Mouse (Mus musculus): Measurements from ENCODE around the gene Tcp11l2.

Tcp11l2 gene

GRCm38 (mm10) chr10:84556120-84556519 is 20.3 kb upstream of the Tcp11l2 start:
- DNase-seq (ENCODE audit: low read depth, low spot score) = no peak

GRCm38 (mm10) chr10:84558511-84558910 is 17.9 kb upstream of the Tcp11l2 start:
- DNase-seq (ENCODE audit: low read depth, low spot score) = no peak

GRCm38 (mm10) chr10:84559986-84560385 is 16.4 kb upstream of the Tcp11l2 start:
- DNase-seq (ENCODE audit: low read depth, low spot score) = no peak

- DNase-seq (ENCODE audit: low read depth, low spot score) = no peak
These were observed 14.3 kb upstream of the Tcp11l2 start for GRCm38 (mm10) chr10:84562121-84562520.

- no peak for DNase-seq (ENCODE audit: low read depth, low spot score)
These were observed 13.6 kb upstream of the Tcp11l2 start for GRCm38 (mm10) chr10:84562567-84563554.

GRCm38 (mm10) chr10:84564427-84564826 is 12.0 kb upstream of the Tcp11l2 start:
- no peak for DNase-seq (ENCODE audit: low read depth, low spot score)

- no peak for DNase-seq (ENCODE audit: low read depth, low spot score)
These were observed 5.3 kb upstream of the Tcp11l2 start for GRCm38 (mm10) chr10:84571052-84571639.

- no peak for DNase-seq (ENCODE audit: low read depth, low spot score)
These were observed 2.6 kb upstream of the Tcp11l2 start for GRCm38 (mm10) chr10:84573671-84574420.

- no peak for DNase-seq (ENCODE audit: low read depth, low spot score)
These were observed 414 bp upstream of the Tcp11l2 start for GRCm38 (mm10) chr10:84576029-84576394.

GRCm38 (mm10) chr10:84577071-84577727 is 773 bp downstream of the Tcp11l2 start:
- peak; percentile 60 for DNase-seq (ENCODE audit: low read depth, low spot score)

- no peak for DNase-seq (ENCODE audit: low read depth, low spot score)
These were observed 2.3 kb downstream of the Tcp11l2 start for GRCm38 (mm10) chr10:84578738-84579137.

- no peak for DNase-seq (ENCODE audit: low read depth, low spot score)
These were observed 3.1 kb downstream of the Tcp11l2 start for GRCm38 (mm10) chr10:84579527-84579926.

- no peak for DNase-seq (ENCODE audit: low read depth, low spot score)
These were observed 4.8 kb downstream of the Tcp11l2 start for GRCm38 (mm10) chr10:84581191-84581590.

GRCm38 (mm10) chr10:84582236-84582635 is 5.8 kb downstream of the Tcp11l2 start:
- no peak for DNase-seq (ENCODE audit: low read depth, low spot score)

- no peak for DNase-seq (ENCODE audit: low read depth, low spot score)
These were observed 8.2 kb downstream of the Tcp11l2 start for GRCm38 (mm10) chr10:84584451-84585293.

GRCm38 (mm10) chr10:84585294-84585650 is 8.8 kb downstream of the Tcp11l2 start:
- DNase-seq (ENCODE audit: low read depth, low spot score) = no peak

GRCm38 (mm10) chr10:84590956-84591355 is 14.5 kb downstream of the Tcp11l2 start:
- DNase-seq (ENCODE audit: low read depth, low spot score) = no peak

- DNase-seq (ENCODE audit: low read depth, low spot score) = no peak
These were observed 15.3 kb downstream of the Tcp11l2 start for GRCm38 (mm10) chr10:84591640-84592148.

- DNase-seq (ENCODE audit: low read depth, low spot score) = no peak
These were observed 16.3 kb downstream of the Tcp11l2 start for GRCm38 (mm10) chr10:84592745-84593144.

GRCm38 (mm10) chr10:84597127-84597785 is 20.8 kb downstream of the Tcp11l2 start:
- DNase-seq (ENCODE audit: low read depth, low spot score) = no peak

Data from retina, postnatal 7 days (tissue).